Mouse (Mus musculus) limb, embryonic 15.5 days (tissue): Measurements from ENCODE around the gene Noa1. TPM values are rescaled to one million over a fixed set of nuclear protein-coding genes. Genes with fewer than 3 reads are reported as not detected.

Experiments
- ATAC-seq: fragments of 200-750 bp; cut with Nextera tagmentation; 2 replicates; pipeline ENCODE4 v1.8.0; 2017; ENCODE audit warnings: low read depth, moderate TSS enrichment; ENCODE audit not compliant: insufficient number of reproducible peaks, low FRiP score, low TSS enrichment
- H3K27ac ChIP-seq: fragments of 300-500 bp; sonication (generic); 2 replicates; pipeline ENCODE4 v1.5.1; 2015; ENCODE audit warnings: moderate library complexity, mild to moderate bottlenecking, inconsistent platforms
- H3K27me3 ChIP-seq: fragments of 300-500 bp; sonication (generic); 2 replicates; pipeline ENCODE4 v1.6.1; 2015; ENCODE audit warnings: inconsistent platforms
- H3K36me3 ChIP-seq: fragments of 300-500 bp; sonication (generic); 2 replicates; pipeline ENCODE4 v1.6.1; 2015; ENCODE audit warnings: inconsistent platforms
- H3K4me1 ChIP-seq: fragments of 300-500 bp; sonication (generic); 2 replicates; pipeline ENCODE4 v1.6.1; 2015; ENCODE audit warnings: inconsistent platforms
- H3K4me2 ChIP-seq: fragments of 300-500 bp; sonication (generic); 2 replicates; pipeline ENCODE4 v1.6.1; 2015; ENCODE audit warnings: mild to moderate bottlenecking, inconsistent platforms
- H3K4me3 ChIP-seq: fragments of 300-500 bp; sonication (generic); 2 replicates; pipeline ENCODE4 v1.5.1; 2015; ENCODE audit warnings: mild to moderate bottlenecking, inconsistent platforms
- H3K9ac ChIP-seq: fragments of 300-500 bp; sonication (generic); 2 replicates; pipeline ENCODE4 v1.6.1; 2015; ENCODE audit warnings: inconsistent platforms
- H3K9me3 ChIP-seq: fragments of 300-500 bp; sonication (generic); 2 replicates; pipeline ENCODE4 v1.6.1; 2016; ENCODE audit warnings: inconsistent platforms
- WGBS: fragments of 180-500 bp; shearing (Covaris S2); methylation state at CpG from one replicate; pipeline ENCODE4 v1.1.7; 2015; 5-methylcytosine and 5-hydroxymethylcytosine counted together
- polyA plus RNA-seq: library from polyadenylated mRNA; unstranded; fragments of >200 nt; fragmentation: Nextera tagmentation; extraction: Ambion mirVana; gene quantifications from 2 replicates; pipeline ENCODE4 v1.2.1, GENCODE M21; 2015

Noa1 gene
- polyA plus RNA-seq, 1 experiment from 2014 or later, result 29.4 TPM

DNA sequence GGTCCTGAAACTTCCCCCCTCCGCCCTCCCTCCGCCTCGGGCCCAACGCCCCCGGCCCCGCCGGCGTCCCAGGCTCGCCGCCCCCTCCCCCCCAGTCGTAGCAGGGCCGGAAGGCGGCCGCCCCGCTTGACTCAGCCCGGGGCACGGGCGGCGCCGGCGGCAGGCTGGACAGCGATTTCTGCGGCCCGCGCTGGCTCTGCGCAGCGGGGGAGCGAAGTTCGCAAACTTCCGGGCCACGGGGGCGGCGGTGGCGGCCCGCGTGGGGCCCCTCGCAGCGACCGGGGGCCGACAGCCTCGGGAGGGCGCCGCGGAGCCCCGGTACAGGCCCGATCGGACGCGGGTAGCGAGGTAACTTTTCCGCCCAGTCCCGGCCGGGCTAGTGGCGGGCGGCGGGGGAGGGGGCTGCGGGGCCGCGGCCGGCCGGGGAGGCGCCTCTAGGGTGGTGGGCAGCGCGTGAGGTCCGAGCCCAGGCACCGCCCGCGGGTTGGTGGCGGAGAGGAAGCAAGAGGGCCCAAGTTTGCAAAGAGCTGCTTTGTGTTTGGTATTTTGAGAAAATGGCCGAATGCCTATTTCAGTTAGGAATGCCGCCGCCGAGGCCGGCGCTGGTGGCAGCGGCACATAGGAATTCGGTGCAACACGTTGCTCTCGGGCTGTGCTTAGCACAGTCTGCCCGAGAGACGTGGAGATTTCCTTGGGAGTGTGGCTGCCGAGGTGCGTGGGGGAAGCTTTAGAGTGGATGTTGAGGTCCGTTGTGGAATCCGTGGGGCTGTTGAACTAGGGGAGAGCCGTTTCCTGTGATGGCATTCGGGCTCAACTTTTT lies 43.6 kb downstream of the Noa1 start:
- peak overlapping the region; percentile 92 for H3K4me3 ChIP-seq
- peaks cover 32% of the 10 kb centered on the region for H3K36me3 ChIP-seq
- H3K27me3 ChIP-seq, result no peaks in the 10 kb centered on the region
- peaks cover 27% of the 10 kb centered on the region for H3K4me1 ChIP-seq
- ATAC-seq, result peak; percentile 48
- H3K9me3 ChIP-seq, result no peaks in the 10 kb centered on the region
- H3K4me2 ChIP-seq, result peak overlapping the region; percentile 65
- H3K9ac ChIP-seq, result peak overlapping the region; percentile 89
- WGBS, result under 1% methylated on average over 58 of the region's 87 CpGs
- H3K27ac ChIP-seq, result peak overlapping the region; percentile 98

DNA sequence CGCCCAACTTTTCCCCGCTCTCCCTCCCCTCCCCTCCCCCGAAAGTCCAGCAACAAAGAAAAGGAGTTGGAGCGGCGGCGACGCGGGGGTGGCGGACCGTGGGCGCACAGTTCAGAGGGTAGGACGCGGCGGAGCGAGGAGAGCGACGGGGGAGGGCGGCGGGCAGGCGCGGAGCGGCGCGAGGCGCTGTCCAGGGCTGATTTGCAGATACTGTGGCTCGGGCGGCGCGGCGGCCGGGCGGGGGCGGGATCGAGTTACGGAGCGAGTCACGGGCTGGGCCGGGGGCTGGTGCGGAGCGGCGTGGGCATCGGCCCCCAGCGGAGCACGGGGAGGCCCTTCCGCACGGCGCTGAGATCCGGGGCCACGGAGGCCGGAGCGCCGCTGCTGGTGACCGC lies 44.2 kb downstream of the Noa1 start:
- peak overlapping the region; percentile 89 for H3K9ac ChIP-seq
- under 1% methylated on average over 30 of the region's 53 CpGs for WGBS
- no peaks in the 10 kb centered on the region for H3K9me3 ChIP-seq
- ATAC-seq, result peak; percentile 81
- H3K4me2 ChIP-seq, result peak overlapping the region; percentile 65
- H3K27ac ChIP-seq, result peak overlapping the region; percentile 98
- H3K27me3 ChIP-seq, result no peaks in the 10 kb centered on the region
- H3K36me3 ChIP-seq, result peaks cover 25% of the 10 kb centered on the region
- H3K4me1 ChIP-seq, result peaks cover 27% of the 10 kb centered on the region
- H3K4me3 ChIP-seq, result peak overlapping the region; percentile 92

DNA sequence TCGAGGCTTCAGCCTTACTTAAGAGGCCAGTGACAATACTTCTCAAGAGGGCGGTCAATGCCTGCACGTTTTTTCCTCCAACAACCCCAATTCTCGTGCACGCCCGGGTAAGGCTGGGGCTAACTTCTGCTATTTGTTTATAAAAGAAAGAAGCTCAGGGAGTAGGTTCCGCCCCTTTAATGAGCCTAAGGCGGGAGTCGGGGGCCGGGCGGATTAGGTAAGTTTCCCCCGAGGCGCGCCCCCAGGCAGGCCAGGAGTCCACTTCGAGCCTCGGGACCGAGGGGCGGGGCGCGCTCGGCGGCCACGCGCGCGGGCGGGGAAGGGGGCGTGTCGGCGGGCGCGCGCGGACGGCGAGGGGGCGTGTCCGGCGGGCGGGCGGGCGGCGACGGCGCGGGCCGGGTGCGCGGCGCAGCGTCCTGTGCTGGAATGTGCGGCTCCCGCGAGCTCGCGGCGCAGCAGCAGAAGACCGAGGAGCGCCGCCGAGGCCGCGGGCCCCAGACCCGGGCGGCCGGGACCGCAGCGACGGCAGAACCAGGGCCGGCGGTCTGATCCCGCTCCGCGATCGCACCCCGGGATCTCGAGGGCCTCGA lies 44.7 kb downstream of the Noa1 start, which contains the start of gene Rest:
TSS of gene Rest (plus strand) at position 411 of the 590 bp plus-strand sequence.
- no peaks in the 10 kb centered on the region for H3K9me3 ChIP-seq
- H3K4me2 ChIP-seq, result peak within 1 kb of the TSS; percentile 65
- H3K27ac ChIP-seq, result peak within 1 kb of the TSS; percentile 98
- peak within 1 kb of the TSS; percentile 89 for H3K9ac ChIP-seq
- H3K36me3 ChIP-seq, result peaks cover 22% of the 10 kb centered on the region
- under 1% methylated on average over 73 of the region's 78 CpGs for WGBS
- peaks cover 26% of the 10 kb centered on the region for H3K4me1 ChIP-seq
- no peaks in the 10 kb centered on the region for H3K27me3 ChIP-seq
- H3K4me3 ChIP-seq, result peak within 1 kb of the TSS; percentile 92
- peak; percentile 90 for ATAC-seq

DNA sequence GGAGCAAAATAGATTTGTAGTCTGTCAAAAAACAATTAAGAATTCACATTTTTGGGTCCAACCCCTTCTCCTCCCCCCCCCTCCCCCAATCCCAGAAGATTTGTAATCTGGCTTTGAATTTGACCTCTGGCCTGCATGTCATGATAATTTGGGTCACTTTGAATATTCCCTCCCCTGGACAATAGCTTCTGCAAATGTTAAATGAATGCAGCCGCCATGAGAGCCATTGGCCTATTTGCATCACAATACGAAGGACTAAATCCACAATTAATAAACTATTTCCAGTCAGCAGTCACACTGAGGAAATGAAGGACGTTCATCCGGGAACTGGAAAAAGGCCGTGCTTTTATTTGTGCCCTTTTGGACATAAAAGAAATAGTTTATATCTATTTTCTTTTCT lies 47.8 kb downstream of the Noa1 start:
- Histone ChIP-seq H3K27me3 (no peaks in the 10 kb centered on the region), H3K4me3 (no peak overlapping the region), H3K4me1 (peaks cover 5% of the 10 kb centered on the region; the same call in 1 of the 2 replicates), H3K9me3 (no peaks in the 10 kb centered on the region), H3K4me2 (no peak overlapping the region), H3K9ac (no peak overlapping the region), H3K27ac (no peak overlapping the region), H3K36me3 (no peaks in the 10 kb centered on the region)
- no peak for ATAC-seq
- 84% methylated on average over 5 of the region's 5 CpGs for WGBS

DNA sequence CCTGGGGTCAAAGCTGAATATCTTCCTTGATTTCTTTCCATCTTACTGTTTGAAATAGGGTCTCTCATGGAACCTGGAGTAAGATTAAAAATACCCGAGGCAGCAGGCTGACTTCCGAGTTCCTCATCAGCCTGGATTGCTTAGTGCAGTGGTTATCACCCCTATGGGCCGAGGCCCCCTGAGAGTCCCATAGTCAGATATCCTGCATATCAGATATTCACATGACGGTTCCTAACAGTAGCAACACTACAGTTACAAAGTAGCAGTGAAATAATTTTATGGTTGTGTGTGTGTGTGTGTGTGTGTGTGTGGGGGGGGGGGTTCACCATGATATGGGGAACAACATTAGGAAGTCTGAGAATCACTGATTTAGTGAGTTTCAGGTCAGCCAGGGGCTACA lies 48.7 kb downstream of the Noa1 start:
- no peaks in the 10 kb centered on the region for H3K9me3 ChIP-seq
- H3K27me3 ChIP-seq, result no peaks in the 10 kb centered on the region
- no peak overlapping the region for H3K4me2 ChIP-seq
- no peak overlapping the region for H3K4me3 ChIP-seq
- no peak for ATAC-seq
- H3K27ac ChIP-seq, result no peak overlapping the region
- no peaks in the 10 kb centered on the region for H3K36me3 ChIP-seq
- no peak overlapping the region for H3K9ac ChIP-seq
- peaks cover 5% of the 10 kb centered on the region; the same call in 1 of the 2 replicates for H3K4me1 ChIP-seq
- 77% methylated on average over 4 of the region's 4 CpGs for WGBS

DNA sequence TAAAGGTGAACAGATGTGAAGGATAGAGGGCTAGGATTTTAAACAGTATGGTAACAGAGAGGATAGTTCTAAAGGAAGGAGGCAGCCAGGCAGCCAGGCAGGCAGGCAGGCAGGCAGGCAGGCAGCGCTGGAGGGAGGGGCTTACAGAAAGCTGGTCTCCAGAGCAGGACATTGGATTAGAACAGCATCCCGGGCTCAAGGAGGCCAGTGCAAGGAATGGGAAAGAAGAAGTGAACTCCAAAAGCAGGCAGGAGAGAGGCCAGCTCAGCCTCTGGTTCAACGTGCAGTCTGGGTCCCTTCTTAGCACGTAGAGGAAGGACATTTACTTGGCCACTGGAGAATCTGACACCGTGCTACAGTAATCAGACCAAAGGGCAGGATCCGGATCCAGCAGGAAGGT lies 49.7 kb downstream of the Noa1 start:
- H3K36me3 ChIP-seq, result no peaks in the 10 kb centered on the region
- no peak overlapping the region for H3K27ac ChIP-seq
- no peak overlapping the region for H3K9ac ChIP-seq
- no peak overlapping the region for H3K4me2 ChIP-seq
- no peak overlapping the region for H3K4me3 ChIP-seq
- peaks cover 5% of the 10 kb centered on the region; the same call in 1 of the 2 replicates for H3K4me1 ChIP-seq
- no peaks in the 10 kb centered on the region for H3K27me3 ChIP-seq
- ATAC-seq, result no peak
- WGBS, result 53% methylated on average over 6 of the region's 6 CpGs
- no peaks in the 10 kb centered on the region for H3K9me3 ChIP-seq

DNA sequence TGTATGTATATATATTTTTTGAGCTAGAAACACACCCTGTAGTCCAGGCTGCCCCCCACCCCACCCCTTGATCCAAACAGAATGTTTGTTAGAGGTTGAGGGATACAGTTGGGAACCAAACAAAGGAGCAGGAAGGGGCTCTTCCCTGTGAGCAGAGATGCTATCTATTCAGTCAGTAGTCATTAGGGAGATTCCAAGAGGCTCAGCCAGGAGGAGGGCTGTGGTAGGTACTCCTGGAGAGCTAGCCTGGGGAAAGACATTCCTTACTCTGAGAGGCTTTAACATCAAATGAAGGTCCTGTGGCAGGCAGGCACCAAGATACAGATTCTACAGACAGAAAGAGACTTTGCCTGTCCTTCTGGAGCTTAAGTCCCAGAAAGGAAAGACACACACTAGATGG lies 50.6 kb downstream of the Noa1 start:
- no peak overlapping the region for H3K4me3 ChIP-seq
- no peak overlapping the region for H3K4me2 ChIP-seq
- no peaks in the 10 kb centered on the region for H3K9me3 ChIP-seq
- no peaks in the 10 kb centered on the region for H3K36me3 ChIP-seq
- H3K27me3 ChIP-seq, result no peaks in the 10 kb centered on the region
- no peak overlapping the region for H3K27ac ChIP-seq
- H3K4me1 ChIP-seq, result no peaks in the 10 kb centered on the region
- H3K9ac ChIP-seq, result no peak overlapping the region
- no peak for ATAC-seq

DNA sequence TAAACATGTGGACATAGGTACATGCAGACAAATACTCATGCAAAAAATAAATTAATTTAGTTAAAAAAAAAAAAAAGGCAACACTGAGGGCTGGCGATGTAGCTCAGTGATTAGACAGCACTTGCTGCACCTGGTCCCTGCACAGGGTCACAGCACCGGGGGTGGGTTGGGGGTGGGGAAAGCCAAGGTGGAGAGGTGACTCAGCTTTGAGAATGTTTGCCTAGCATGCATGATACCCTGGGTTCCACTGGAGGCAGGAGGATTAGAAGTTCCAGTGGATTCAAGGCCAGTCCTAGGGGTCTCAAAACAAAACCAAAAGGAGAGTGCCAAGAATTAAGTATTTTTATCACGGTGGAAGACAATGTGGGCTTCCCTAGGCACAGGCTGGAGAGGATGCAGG lies 52.3 kb downstream of the Noa1 start:
- ATAC-seq, result no peak

DNA sequence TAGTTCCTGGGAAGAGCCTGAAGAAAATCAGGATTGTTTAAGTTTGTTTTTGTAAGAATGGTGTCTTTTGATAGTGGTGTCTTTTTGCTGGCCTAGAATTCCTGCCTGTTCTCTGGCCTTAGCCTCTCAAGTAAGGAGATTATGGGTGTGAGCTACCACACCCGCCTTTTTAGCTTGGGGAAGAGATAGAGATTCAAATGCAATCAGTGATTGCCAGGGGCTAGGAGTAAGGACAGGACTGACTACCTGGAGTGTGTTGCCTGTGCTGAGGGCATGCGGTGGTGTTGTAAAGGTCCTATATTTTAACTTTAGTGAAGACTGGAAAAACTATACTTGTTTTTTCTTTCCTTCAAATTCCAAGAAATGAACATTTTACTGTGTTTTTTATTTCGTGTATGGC lies 55.5 kb downstream of the Noa1 start:
- H3K4me2 ChIP-seq, result no peak overlapping the region
- H3K9me3 ChIP-seq, result no peaks in the 10 kb centered on the region
- H3K4me1 ChIP-seq, result no peaks in the 10 kb centered on the region
- H3K27ac ChIP-seq, result no peak overlapping the region
- no peak for ATAC-seq
- WGBS, result 65% methylated on average over 3 of the region's 3 CpGs
- H3K9ac ChIP-seq, result no peak overlapping the region
- H3K27me3 ChIP-seq, result no peaks in the 10 kb centered on the region
- H3K36me3 ChIP-seq, result no peaks in the 10 kb centered on the region
- H3K4me3 ChIP-seq, result no peak overlapping the region

More for the DNA sequence above, 52.3 kb downstream of the Noa1 start:
- Histone ChIP-seq H3K9me3 (no peaks in the 10 kb centered on the region), H3K27ac (no peak overlapping the region), H3K36me3 (no peaks in the 10 kb centered on the region), H3K27me3 (no peaks in the 10 kb centered on the region), H3K4me2 (no peak overlapping the region), H3K4me3 (no peak overlapping the region), H3K9ac (no peak overlapping the region), H3K4me1 (no peaks in the 10 kb centered on the region)
- 84% methylated on average over 3 of the region's 3 CpGs for WGBS

DNA sequence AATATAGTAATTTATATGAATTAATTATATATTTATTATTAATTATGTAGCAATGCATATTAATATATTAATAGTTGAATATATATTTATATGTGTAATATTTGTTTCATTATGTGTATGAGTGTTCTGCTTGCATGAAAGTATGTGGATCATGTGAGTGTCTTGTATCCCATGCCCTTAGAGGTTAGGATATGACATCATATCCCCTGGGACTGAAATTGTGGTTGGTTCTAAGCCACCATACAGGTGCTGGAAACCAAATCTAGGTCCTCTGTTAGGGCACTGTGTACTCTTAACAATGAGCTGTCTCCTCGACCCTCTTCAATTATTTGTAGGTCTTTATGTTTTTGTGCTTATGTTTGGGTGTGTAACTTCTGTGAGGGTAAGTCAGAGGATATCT lies 56.7 kb downstream of the Noa1 start:
- Histone ChIP-seq H3K27me3 (no peaks in the 10 kb centered on the region), H3K4me2 (no peak overlapping the region), H3K4me3 (no peak overlapping the region), H3K36me3 (no peaks in the 10 kb centered on the region), H3K9me3 (no peaks in the 10 kb centered on the region), H3K4me1 (no peaks in the 10 kb centered on the region), H3K9ac (no peak overlapping the region), H3K27ac (no peak overlapping the region)
- no peak for ATAC-seq
- 78% methylated on average over 1 of the region's 1 CpGs for WGBS

DNA sequence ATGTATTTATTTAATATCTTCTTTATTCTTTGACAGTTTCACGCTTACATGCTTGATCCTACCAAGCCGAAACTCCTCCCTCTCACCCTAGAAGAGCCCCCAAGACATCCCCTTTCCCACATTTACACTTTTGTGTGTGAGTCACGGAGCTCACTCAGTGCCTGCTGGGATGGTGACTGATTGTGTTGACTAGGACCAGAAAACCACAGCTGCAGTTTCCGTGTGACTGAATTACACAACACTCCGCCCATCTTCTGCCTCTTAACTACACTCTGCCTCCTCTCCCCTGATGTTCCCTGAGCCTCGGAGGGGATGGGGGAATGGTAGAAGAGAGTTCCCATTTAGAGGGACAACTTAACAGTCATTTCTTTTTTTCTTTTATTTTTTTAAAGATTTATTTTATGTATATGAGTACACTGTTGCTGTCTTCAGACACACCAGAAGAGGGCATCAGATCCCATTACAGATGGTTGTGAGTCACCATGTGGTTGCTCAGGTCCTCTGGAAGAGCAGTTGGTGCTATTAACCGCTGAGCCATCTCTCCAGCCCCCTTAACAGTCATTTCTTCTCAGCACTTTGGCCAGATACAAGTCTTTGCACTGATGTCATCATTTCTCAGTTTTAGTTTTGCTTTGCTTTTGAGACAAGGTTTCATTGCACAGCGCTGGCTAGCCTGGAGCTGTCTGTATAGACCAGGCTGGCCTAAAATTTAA lies 57.6 kb downstream of the Noa1 start:
- no peaks in the 10 kb centered on the region for H3K36me3 ChIP-seq
- WGBS, result 66% methylated on average over 8 of the region's 8 CpGs
- H3K4me1 ChIP-seq, result no peaks in the 10 kb centered on the region
- no peak overlapping the region for H3K27ac ChIP-seq
- ATAC-seq, result no peak
- H3K4me3 ChIP-seq, result no peak overlapping the region
- H3K9me3 ChIP-seq, result no peaks in the 10 kb centered on the region
- H3K27me3 ChIP-seq, result no peaks in the 10 kb centered on the region
- H3K9ac ChIP-seq, result no peak overlapping the region
- H3K4me2 ChIP-seq, result no peak overlapping the region

DNA sequence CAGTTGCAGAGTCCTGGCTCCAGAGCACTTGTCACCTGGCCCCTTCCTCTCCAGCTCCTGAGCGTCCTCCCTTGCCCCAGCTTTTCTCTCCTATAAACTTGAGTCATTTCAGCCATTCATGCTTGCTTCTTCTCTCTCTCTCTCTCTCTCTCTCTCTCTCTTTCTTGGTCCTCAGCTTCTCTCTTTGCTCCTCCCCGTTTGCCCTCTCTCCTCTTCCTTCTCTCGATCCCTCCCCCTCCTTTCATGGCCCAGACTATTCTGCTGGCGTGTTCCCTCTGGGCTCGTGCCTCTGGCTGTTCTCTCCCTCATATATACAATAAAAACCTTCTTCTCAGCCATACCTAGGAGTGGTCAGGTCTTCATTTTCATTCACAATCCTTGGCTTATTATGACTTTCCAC lies 58.2 kb downstream of the Noa1 start:
- H3K9me3 ChIP-seq, result no peaks in the 10 kb centered on the region
- H3K36me3 ChIP-seq, result no peaks in the 10 kb centered on the region
- H3K9ac ChIP-seq, result no peak overlapping the region
- whole genome bisulfite sequencing, result 33% methylated on average over 5 of the region's 5 CpGs
- no peaks in the 10 kb centered on the region for H3K4me1 ChIP-seq
- no peak overlapping the region for H3K4me3 ChIP-seq
- H3K27ac ChIP-seq, result no peak overlapping the region
- no peaks in the 10 kb centered on the region for H3K27me3 ChIP-seq
- H3K4me2 ChIP-seq, result no peak overlapping the region
- no peak for ATAC-seq
